7 mouse cellular contexts compared by ENCODE assay signal in the genomic region with DNA sequence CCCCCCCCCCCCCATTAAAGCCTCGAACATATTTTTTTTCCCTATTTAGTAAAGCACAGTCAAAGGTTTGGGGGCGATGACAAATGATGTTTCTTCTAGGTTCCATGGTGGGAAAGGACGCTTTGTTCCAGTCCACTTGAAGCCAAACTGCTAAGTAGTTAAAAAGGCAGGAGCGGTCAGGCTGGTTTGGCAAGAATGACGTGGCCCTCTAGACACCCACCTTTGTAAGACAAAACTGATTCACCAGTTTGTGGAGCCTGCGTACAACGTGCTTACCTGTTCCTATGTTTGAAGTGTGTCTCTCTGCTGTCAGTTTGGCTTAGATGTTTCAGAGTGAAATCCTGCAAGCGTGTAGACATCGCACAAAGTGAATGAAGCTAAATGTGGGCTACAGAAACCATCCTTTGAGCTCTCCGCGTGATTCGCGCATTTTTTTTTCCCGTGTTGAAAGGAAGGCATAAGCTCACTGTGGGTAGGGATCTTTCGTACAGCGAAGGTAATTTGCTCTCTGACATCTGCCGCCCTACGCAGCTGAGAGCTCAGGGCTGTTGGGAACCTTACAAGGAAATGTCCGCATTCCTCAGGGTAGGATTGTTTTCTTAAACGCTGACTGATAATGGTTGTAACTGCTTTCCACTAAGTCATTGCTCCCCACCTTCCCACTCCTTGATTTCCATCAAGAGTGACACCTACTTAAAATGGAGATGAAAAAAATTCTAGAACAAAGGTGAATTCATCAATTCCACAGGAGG. TPM values are rescaled to one million over a fixed set of nuclear protein-coding genes. Genes with fewer than 3 reads are reported as not detected.
DNase-seq lines count a peak whose midpoint lies in the region; ATAC-seq and TF ChIP-seq lines count a peak whose summit lies in the region.

No protein-coding gene starts in this region.

- ATAC-seq in hindbrain, embryonic 11.5 days (ENCODE audit: low FRiP score): no peak
- ATAC-seq in limb, embryonic 14.5 days (ENCODE audit: low FRiP score, low read depth): no peak
- ATAC-seq in neural tube, embryonic 12.5 days (ENCODE audit: low FRiP score, low read depth): no peak
- ATAC-seq in frontal cortex, adult (ENCODE audit: low TSS enrichment): no peak

- H3K9ac ChIP-seq in hindbrain, embryonic 11.5 days (ENCODE audit: low read depth, low read length): no peak overlapping the region
- 0 out of 2 replicates have a peak overlapping the region, but pooled peaks have one; percentile 25 for H3K9ac ChIP-seq in limb, embryonic 14.5 days (ENCODE audit: low read depth, low read length, severe bottlenecking)
- H3K9ac ChIP-seq in neural tube, embryonic 12.5 days: no peak overlapping the region

- H3K36me3 ChIP-seq in embryonic facial prominence, embryonic 10.5 days (replicated peaks): no peaks in the 10 kb centered on the region
- H3K36me3 ChIP-seq in hindbrain, embryonic 11.5 days (ENCODE audit: control insufficient read depth, insufficient read depth, low read length): no peaks in the 10 kb centered on the region
- H3K36me3 ChIP-seq in limb, embryonic 14.5 days (ENCODE audit: control insufficient read depth, insufficient read depth, low read length): no peaks in the 10 kb centered on the region
- H3K36me3 ChIP-seq in neural tube, embryonic 12.5 days: no peaks in the 10 kb centered on the region
- H3K36me3 ChIP-seq in thymus, adult 2 months (ENCODE audit: control insufficient read depth, insufficient read depth, low read length): no peaks in the 10 kb centered on the region

- no peaks in the 10 kb centered on the region for H3K9me3 ChIP-seq in embryonic facial prominence, embryonic 10.5 days
- H3K9me3 ChIP-seq in hindbrain, embryonic 11.5 days (ENCODE audit: control insufficient read depth, low read length): no peaks in the 10 kb centered on the region
- no peaks in the 10 kb centered on the region for H3K9me3 ChIP-seq in limb, embryonic 14.5 days (ENCODE audit: control insufficient read depth, low read length)
- no peaks in the 10 kb centered on the region for H3K9me3 ChIP-seq in neural tube, embryonic 12.5 days

- TF ChIP-seq POLR2A in limb, embryonic 14.5 days (IDR thresholded peaks at IDR 0.05; ENCODE audit: borderline replicate concordance, extremely low read depth, insufficient read depth, insufficient read length): no peak
- TF ChIP-seq POLR2A in thymus, adult 2 months (IDR thresholded peaks at IDR 0.05; ENCODE audit: control insufficient read depth, extremely low read depth, insufficient read depth, low read length, poor library complexity): no peak

- H3K27me3 ChIP-seq in embryonic facial prominence, embryonic 10.5 days (replicated peaks; ENCODE audit: low read depth, poor library complexity, severe bottlenecking): peaks cover 54% of the 10 kb centered on the region
- peaks cover 16% of the 10 kb centered on the region for H3K27me3 ChIP-seq in hindbrain, embryonic 11.5 days (ENCODE audit: control insufficient read depth, insufficient read depth, low read length)
- H3K27me3 ChIP-seq in limb, embryonic 14.5 days (ENCODE audit: control insufficient read depth, insufficient read depth, low read length): peaks cover 9% of the 10 kb centered on the region; the same call in 1 of the 2 replicates
- peaks cover 16% of the 10 kb centered on the region for H3K27me3 ChIP-seq in neural tube, embryonic 12.5 days (replicated peaks)
- peaks cover 3% of the 10 kb centered on the region; the same call in 1 of the 2 replicates for H3K27me3 ChIP-seq in thymus, adult 2 months (ENCODE audit: control insufficient read depth, insufficient read depth, low read length)

- DNase-seq in embryonic facial prominence, embryonic 10.5 days (ENCODE audit: low spot score): peak; percentile 59
- peak; percentile 39 for DNase-seq in hindbrain, embryonic 11.5 days (ENCODE audit: low spot score)
- peak; percentile 66 for DNase-seq in limb, embryonic 14.5 days (ENCODE audit: low spot score)
- DNase-seq in right cerebral cortex, adult 18-20 months: no peak
- DNase-seq in thymus, adult 2 months: no peak

- H3K4me1 ChIP-seq in embryonic facial prominence, embryonic 10.5 days: peaks cover 11% of the 10 kb centered on the region
- no peaks in the 10 kb centered on the region for H3K4me1 ChIP-seq in hindbrain, embryonic 11.5 days (replicated peaks; ENCODE audit: control insufficient read depth, insufficient read depth, low read length)
- peaks cover 3% of the 10 kb centered on the region; the same call in 1 of the 2 replicates for H3K4me1 ChIP-seq in limb, embryonic 14.5 days (ENCODE audit: control insufficient read depth, insufficient read depth, low read length)
- no peaks in the 10 kb centered on the region for H3K4me1 ChIP-seq in neural tube, embryonic 12.5 days
- no peaks in the 10 kb centered on the region for H3K4me1 ChIP-seq in thymus, adult 2 months (replicated peaks; ENCODE audit: control insufficient read depth, insufficient read depth, low read length)

- WGBS in embryonic facial prominence, embryonic 10.5 days: 7% methylated on average over 20 of the region's 20 CpGs
- WGBS in hindbrain, embryonic 11.5 days: 10% methylated on average over 20 of the region's 20 CpGs
- WGBS in limb, embryonic 14.5 days: 10% methylated on average over 20 of the region's 20 CpGs
- 15% methylated on average over 20 of the region's 20 CpGs for WGBS in neural tube, embryonic 12.5 days
- 41% methylated on average over 20 of the region's 20 CpGs for WGBS in thymus, adult 2 months

- no peak for TF ChIP-seq CTCF in thymus, adult 2 months (IDR thresholded peaks at IDR 0.05; ENCODE audit: borderline replicate concordance, control insufficient read depth, extremely low read depth, insufficient read depth, low read length, poor library complexity)

- no peak overlapping the region for H3K4me2 ChIP-seq in hindbrain, embryonic 11.5 days (replicated peaks; ENCODE audit: low read depth, low read length)
- peak overlapping the region; percentile 38 for H3K4me2 ChIP-seq in limb, embryonic 14.5 days (replicated peaks; ENCODE audit: low read depth, low read length, severe bottlenecking)
- peak overlapping the region; percentile 12 for H3K4me2 ChIP-seq in neural tube, embryonic 12.5 days (replicated peaks)

- H3K4me3 ChIP-seq in embryonic facial prominence, embryonic 10.5 days: peak overlapping the region; percentile 44
- H3K4me3 ChIP-seq in hindbrain, embryonic 11.5 days (ENCODE audit: low read depth, low read length): no peak overlapping the region
- peak overlapping the region; percentile 19 for H3K4me3 ChIP-seq in limb, embryonic 14.5 days (replicated peaks; ENCODE audit: low read length)
- no peak overlapping the region for H3K4me3 ChIP-seq in neural tube, embryonic 12.5 days
- H3K4me3 ChIP-seq in thymus, adult 2 months (ENCODE audit: control insufficient read depth, insufficient read depth, low read length): no peak overlapping the region

- H3K27ac ChIP-seq in embryonic facial prominence, embryonic 10.5 days (replicated peaks): peak overlapping the region; percentile 44; the same call in 1 of the 2 replicates
- no peak overlapping the region for H3K27ac ChIP-seq in hindbrain, embryonic 11.5 days (ENCODE audit: low read depth, low read length)
- H3K27ac ChIP-seq in limb, embryonic 14.5 days (replicated peaks; ENCODE audit: low read depth, low read length): no peak overlapping the region
- H3K27ac ChIP-seq in neural tube, embryonic 12.5 days: no peak overlapping the region
- H3K27ac ChIP-seq in thymus, adult 2 months (ENCODE audit: control insufficient read depth, insufficient read depth, low read length): no peak overlapping the region

RNA-seq across cellular contexts. Expression of a gene that starts 6.0 kb away (rescaled TPM):
- polyA plus RNA-seq in embryonic facial prominence, embryonic 10.5 days (2016; fragmentation: Nextera tagmentation; extraction: Ambion mirVana): 3.6 and 3.8 TPM in 2 replicates
- 1.1 and 1.7 TPM in 2 replicates for polyA plus RNA-seq in hindbrain, embryonic 11.5 days (2014; fragmentation: Nextera tagmentation; extraction: Ambion mirVana)
- 15.6 and 24.9 TPM in 2 replicates for polyA plus RNA-seq in limb, embryonic 14.5 days (2012; rRNA removed)
- polyA plus RNA-seq in limb, embryonic 14.5 days (2014; fragmentation: Nextera tagmentation; extraction: Ambion mirVana): 39.4 and 50.1 TPM in 2 replicates
- 0.61 and 0.68 TPM in 2 replicates for polyA plus RNA-seq in neural tube, embryonic 12.5 days (2016; fragmentation: Nextera tagmentation; extraction: Ambion mirVana)
- 10.2 and 10.6 TPM in 2 replicates for polyA plus RNA-seq in thymus, adult 2 months (2012; rRNA removed)

RNA-seq across cellular contexts. Expression of a gene that starts 59.6 kb away (rescaled TPM):
- polyA plus RNA-seq in embryonic facial prominence, embryonic 10.5 days (2016; fragmentation: Nextera tagmentation; extraction: Ambion mirVana): 35.2 and 36.2 TPM in 2 replicates
- 40.0 and 44.1 TPM in 2 replicates for polyA plus RNA-seq in hindbrain, embryonic 11.5 days (2014; fragmentation: Nextera tagmentation; extraction: Ambion mirVana)
- 41.0 and 54.2 TPM in 2 replicates for polyA plus RNA-seq in limb, embryonic 14.5 days (2012; rRNA removed)
- polyA plus RNA-seq in limb, embryonic 14.5 days (2014; fragmentation: Nextera tagmentation; extraction: Ambion mirVana): 30.1 and 38.9 TPM in 2 replicates
- 33.6 and 37.4 TPM in 2 replicates for polyA plus RNA-seq in neural tube, embryonic 12.5 days (2016; fragmentation: Nextera tagmentation; extraction: Ambion mirVana)
- polyA plus RNA-seq in thymus, adult 2 months (2012; rRNA removed): 65.1 and 69.5 TPM in 2 replicates

Comparison
In these comparisons a context has a peak if more than half of its experiments do, and no peak if none do; other contexts are left out.
1. DNase-seq: peak in embryonic facial prominence, embryonic 10.5 days (single experiment), hindbrain, embryonic 11.5 days (single experiment) and limb, embryonic 14.5 days (single experiment); none in right cerebral cortex, adult 18-20 months (single experiment) and thymus, adult 2 months (single experiment).
2. H3K4me3 ChIP-seq: peak in embryonic facial prominence, embryonic 10.5 days (single experiment) and limb, embryonic 14.5 days (single experiment); none in hindbrain, embryonic 11.5 days (single experiment), neural tube, embryonic 12.5 days (single experiment) and thymus, adult 2 months (single experiment).